Mouse (Mus musculus): ENCODE data around the gene Oat. TPM values are rescaled to one million over a fixed set of nuclear protein-coding genes. Genes with fewer than 3 reads are reported as not detected.
A peak's percentile ranks its signal among the peaks of the same experiment; 100 is the strongest.

The Oat gene
- 286 and 290 TPM in 2 replicates for polyA plus RNA-seq (2015; fragmentation: Nextera tagmentation; extraction: Ambion mirVana)

DNA sequence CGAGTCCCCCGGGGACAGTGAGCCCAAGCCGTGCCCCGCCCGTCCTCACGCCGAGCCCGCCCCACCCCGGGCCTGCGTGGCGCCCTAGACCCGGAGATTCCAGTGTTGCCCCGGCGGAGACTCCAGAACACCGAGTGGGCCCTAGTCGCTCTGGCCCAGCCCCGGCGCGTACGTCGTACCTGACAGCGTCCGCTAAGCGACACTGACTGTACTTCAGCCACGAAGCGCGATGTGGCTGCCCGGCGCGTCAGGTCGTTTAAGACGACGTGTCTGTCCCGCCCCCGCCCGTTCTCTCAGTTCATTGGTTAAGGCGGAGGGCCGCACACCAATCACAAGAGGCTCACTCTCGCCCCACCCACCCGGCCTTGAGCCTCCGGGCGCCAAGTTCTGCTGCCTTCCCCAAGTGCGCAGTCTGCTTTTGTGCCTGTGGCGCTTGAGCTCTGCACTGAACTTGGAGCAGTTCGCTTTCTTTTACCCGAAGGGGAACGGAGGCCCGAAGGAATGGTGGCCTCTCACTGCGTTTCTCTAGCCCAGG lies at the start of gene Oat:
Gene Oat, minus strand, starts transcription at position 283 of the 535 bp plus-strand sequence.
- peaks cover 29% of the 10 kb centered on the region for H3K4me1 ChIP-seq (replicated peaks; ENCODE audit: control insufficient read depth, insufficient read depth, low read length)
- no peaks in the 10 kb centered on the region for H3K27me3 ChIP-seq (ENCODE audit: control insufficient read depth, insufficient read depth, low read depth, low read length)
- H3K36me3 ChIP-seq (ENCODE audit: control insufficient read depth, insufficient read depth, low read length): no peaks in the 10 kb centered on the region
- H3K4me2 ChIP-seq (ENCODE audit: low read depth, low read length): peak within 1 kb of the TSS; percentile 70
- H3K27ac ChIP-seq (ENCODE audit: low read length): peak within 1 kb of the TSS; percentile 98
- H3K9me3 ChIP-seq (ENCODE audit: control insufficient read depth, low read length): no peaks in the 10 kb centered on the region
- 2% methylated on average over 48 of the region's 49 CpGs for WGBS
- peak; percentile 97 for ATAC-seq (ENCODE audit: low read depth)
- H3K4me3 ChIP-seq (ENCODE audit: low read length): peak within 1 kb of the TSS; percentile 71
- peak within 1 kb of the TSS; percentile 83 for H3K9ac ChIP-seq (ENCODE audit: low read length)

DNA sequence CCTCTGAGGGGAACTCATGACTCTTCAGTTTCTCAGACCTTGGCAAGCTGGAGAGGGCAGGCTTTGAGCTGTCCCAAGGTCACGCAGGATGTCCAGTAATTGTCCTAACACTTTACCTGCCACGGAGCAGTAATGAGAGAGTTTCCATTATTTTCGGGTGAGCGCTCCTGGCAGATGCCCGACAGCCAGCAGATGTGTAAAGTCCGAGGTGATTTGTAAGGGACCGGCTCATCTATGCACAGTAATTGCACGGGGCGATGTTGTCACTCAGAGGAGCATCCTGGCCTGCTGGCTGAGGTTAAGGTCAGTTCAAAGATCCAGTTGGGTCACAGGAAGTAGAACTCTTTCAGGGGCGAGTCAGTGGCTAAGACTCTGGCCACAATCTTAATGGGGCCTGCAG lies 48.0 kb upstream of the Oat start:
- Histone ChIP-seq H3K27ac (ENCODE audit: low read length) (no peak overlapping the region), H3K4me2 (ENCODE audit: low read depth, low read length) (no peak overlapping the region), H3K9ac (ENCODE audit: low read length) (no peak overlapping the region), H3K36me3 (ENCODE audit: control insufficient read depth, insufficient read depth, low read length) (no peaks in the 10 kb centered on the region), H3K27me3 (ENCODE audit: control insufficient read depth, insufficient read depth, low read depth, low read length) (no peaks in the 10 kb centered on the region), H3K9me3 (ENCODE audit: control insufficient read depth, low read length) (no peaks in the 10 kb centered on the region), H3K4me3 (ENCODE audit: low read length) (no peak overlapping the region), H3K4me1 (replicated peaks; ENCODE audit: control insufficient read depth, insufficient read depth, low read length) (no peaks in the 10 kb centered on the region)
- no peak for ATAC-seq (ENCODE audit: low read depth)
- WGBS: 77% methylated on average over 10 of the region's 10 CpGs

DNA sequence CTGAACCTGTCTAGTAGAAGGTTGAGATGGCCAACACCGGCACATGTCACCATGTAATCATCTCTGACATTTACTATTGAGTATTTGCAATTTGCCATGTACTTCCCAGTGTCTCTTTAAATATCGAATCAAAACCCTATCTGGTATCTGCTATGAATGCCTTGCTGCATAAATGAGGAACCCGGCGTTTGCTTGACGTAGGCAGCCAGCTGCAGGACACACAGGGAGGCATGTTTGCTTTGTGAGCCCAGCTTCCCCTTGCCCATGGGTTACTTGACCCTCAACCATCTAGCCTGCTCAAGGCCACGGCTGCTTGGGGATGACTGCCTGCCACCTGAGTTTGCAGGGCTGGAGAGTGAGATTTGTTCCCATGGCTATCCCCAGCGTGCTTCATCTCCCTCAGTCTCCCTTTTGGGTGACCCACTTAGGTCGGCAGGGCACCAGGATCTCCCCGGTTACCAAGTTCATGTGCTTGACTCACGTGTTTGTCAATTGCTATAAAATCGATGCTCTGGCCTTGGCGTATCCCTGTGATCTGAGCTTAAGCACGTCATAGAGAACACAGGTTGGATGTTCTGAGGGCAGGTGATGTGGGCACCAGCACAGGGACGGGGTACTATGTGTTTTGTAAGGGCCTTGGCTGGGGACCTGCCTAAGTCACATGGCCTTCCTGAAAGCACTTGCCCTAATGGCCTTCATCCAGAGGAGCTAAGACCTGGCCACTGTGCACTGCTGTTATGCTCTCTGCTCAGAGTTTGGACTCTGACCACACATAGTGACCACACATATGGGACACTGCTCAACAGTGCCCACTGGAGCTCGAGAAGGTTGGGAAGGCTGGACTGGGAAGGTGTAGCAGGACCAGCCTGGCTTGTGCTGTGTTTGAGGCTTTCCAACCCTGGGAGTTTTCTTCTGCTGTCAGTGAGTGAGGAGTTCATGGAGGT lies 44.0 kb upstream of the Oat start:
- Histone ChIP-seq H3K4me1 (replicated peaks; ENCODE audit: control insufficient read depth, insufficient read depth, low read length) (peaks cover 3% of the 10 kb centered on the region; the same call in 1 of the 2 replicates), H3K27me3 (ENCODE audit: control insufficient read depth, insufficient read depth, low read depth, low read length) (no peaks in the 10 kb centered on the region), H3K9me3 (ENCODE audit: control insufficient read depth, low read length) (no peaks in the 10 kb centered on the region), H3K4me3 (ENCODE audit: low read length) (no peak overlapping the region), H3K27ac (ENCODE audit: low read length) (no peak overlapping the region), H3K9ac (ENCODE audit: low read length) (no peak overlapping the region), H3K4me2 (ENCODE audit: low read depth, low read length) (no peak overlapping the region), H3K36me3 (ENCODE audit: control insufficient read depth, insufficient read depth, low read length) (no peaks in the 10 kb centered on the region)
- WGBS: 82% methylated on average over 15 of the region's 15 CpGs
- ATAC-seq (ENCODE audit: low read depth): no peak

DNA sequence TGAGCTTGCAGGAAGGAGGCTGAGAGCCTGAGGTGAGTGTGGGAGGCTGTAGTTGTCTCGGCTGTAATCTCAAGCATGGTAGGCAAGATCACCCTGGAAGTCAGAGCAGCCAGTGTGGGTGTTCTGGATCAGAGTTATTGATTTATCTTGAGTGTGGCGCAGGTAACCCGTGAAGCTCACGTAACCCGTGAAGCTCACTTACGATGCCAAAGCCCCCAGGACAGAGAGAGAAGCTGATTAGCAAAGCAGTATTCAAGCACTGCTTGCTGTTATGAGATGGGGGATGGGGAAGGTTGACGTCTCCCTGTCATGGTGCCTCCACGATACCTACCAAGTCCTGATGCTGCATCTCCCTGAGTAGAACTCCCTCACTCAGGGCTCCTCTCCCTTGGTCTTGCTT lies 43.4 kb upstream of the Oat start:
- no peak overlapping the region for H3K27ac ChIP-seq (ENCODE audit: low read length)
- no peak overlapping the region for H3K4me3 ChIP-seq (ENCODE audit: low read length)
- no peaks in the 10 kb centered on the region for H3K9me3 ChIP-seq (ENCODE audit: control insufficient read depth, low read length)
- H3K4me1 ChIP-seq (replicated peaks; ENCODE audit: control insufficient read depth, insufficient read depth, low read length): peaks cover 4% of the 10 kb centered on the region; the same call in 1 of the 2 replicates
- no peak overlapping the region for H3K4me2 ChIP-seq (ENCODE audit: low read depth, low read length)
- H3K9ac ChIP-seq (ENCODE audit: low read length): no peak overlapping the region
- no peaks in the 10 kb centered on the region for H3K27me3 ChIP-seq (ENCODE audit: control insufficient read depth, insufficient read depth, low read depth, low read length)
- WGBS: 91% methylated on average over 8 of the region's 8 CpGs
- no peak for ATAC-seq (ENCODE audit: low read depth)
- H3K36me3 ChIP-seq (ENCODE audit: control insufficient read depth, insufficient read depth, low read length): no peaks in the 10 kb centered on the region

DNA sequence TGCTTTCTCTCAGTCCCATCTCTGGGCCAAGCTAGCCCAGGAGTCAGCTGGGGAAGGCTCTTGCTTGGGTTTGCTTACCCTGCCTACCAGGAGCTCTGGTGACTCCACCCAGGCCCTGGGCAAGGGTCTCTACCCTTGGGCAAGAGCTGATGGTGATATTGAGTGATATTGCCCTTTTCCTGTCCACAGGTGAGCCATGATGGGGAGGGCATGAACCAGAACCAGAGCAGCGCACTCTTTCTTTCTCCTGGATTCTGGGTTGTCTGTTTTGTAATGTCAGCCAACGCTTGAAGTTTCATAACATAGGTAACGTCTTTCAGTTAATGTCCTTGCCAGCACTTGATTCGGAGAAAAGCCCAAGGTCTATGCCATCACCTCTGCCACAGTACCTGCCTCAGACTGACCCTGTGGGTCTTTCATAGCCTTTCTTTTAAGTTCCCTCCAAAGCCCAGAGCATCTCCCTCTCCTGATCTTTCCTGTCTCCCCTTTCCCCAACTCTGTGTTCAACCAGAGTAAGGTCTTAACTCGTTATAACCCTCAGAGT lies 40.9 kb upstream of the Oat start:
- Histone ChIP-seq H3K36me3 (ENCODE audit: control insufficient read depth, insufficient read depth, low read length) (no peaks in the 10 kb centered on the region), H3K9me3 (ENCODE audit: control insufficient read depth, low read length) (no peaks in the 10 kb centered on the region), H3K27me3 (ENCODE audit: control insufficient read depth, insufficient read depth, low read depth, low read length) (no peaks in the 10 kb centered on the region), H3K27ac (ENCODE audit: low read length) (no peak overlapping the region), H3K4me2 (ENCODE audit: low read depth, low read length) (no peak overlapping the region), H3K9ac (ENCODE audit: low read length) (no peak overlapping the region), H3K4me1 (replicated peaks; ENCODE audit: control insufficient read depth, insufficient read depth, low read length) (peaks cover 4% of the 10 kb centered on the region; the same call in 1 of the 2 replicates), H3K4me3 (ENCODE audit: low read length) (no peak overlapping the region)
- no peak for ATAC-seq (ENCODE audit: low read depth)
- WGBS: 84% methylated on average over 5 of the region's 5 CpGs

DNA sequence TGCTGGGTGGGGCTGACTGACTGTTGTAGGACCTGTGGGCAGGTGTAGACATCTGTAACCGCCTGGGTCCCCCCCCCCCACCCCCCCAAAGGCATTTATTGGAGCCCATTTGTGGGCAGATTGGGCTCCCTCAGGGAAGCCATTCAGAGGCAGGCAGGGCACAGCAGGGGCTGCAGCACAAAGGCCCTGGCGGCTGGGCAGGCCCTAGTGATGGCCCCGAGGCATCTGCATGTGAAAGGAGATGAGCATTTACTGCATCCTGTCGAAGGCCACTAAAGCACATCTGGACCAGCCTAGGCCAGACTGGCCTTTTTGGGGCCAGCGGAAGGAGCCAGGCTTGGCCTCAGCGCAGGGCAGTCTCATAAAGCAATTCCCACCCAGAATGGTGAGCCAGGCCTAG lies 40.2 kb upstream of the Oat start:
- Histone ChIP-seq H3K27me3 (ENCODE audit: control insufficient read depth, insufficient read depth, low read depth, low read length) (no peaks in the 10 kb centered on the region), H3K4me1 (replicated peaks; ENCODE audit: control insufficient read depth, insufficient read depth, low read length) (peaks cover 4% of the 10 kb centered on the region; the same call in 1 of the 2 replicates), H3K27ac (ENCODE audit: low read length) (no peak overlapping the region), H3K36me3 (ENCODE audit: control insufficient read depth, insufficient read depth, low read length) (no peaks in the 10 kb centered on the region), H3K4me2 (ENCODE audit: low read depth, low read length) (no peak overlapping the region), H3K4me3 (ENCODE audit: low read length) (no peak overlapping the region), H3K9ac (ENCODE audit: low read length) (no peak overlapping the region), H3K9me3 (ENCODE audit: control insufficient read depth, low read length) (no peaks in the 10 kb centered on the region)
- 67% methylated on average over 6 of the region's 6 CpGs for WGBS
- ATAC-seq (ENCODE audit: low read depth): no peak

DNA sequence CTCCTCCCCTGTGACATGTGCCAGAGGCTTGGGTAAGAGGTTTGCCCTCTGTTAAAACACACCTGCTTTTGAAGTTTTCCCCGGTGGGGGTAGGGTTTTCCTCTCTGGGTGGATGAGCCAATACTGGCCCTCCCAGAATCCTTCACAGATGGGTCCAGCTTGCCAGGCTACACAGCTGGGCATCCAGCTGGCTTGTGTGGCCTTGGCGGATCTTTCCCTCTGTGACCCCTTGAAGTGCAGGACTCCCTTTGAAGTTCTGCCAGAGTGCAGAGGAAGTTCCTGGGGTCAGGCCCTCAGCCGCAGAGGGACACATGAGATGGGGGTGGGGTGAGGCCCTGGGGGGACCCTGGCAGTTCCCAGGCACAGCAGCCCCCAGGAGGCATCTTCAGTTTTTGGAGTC lies 39.1 kb upstream of the Oat start:
- Histone ChIP-seq H3K9me3 (ENCODE audit: control insufficient read depth, low read length) (no peaks in the 10 kb centered on the region), H3K4me2 (ENCODE audit: low read depth, low read length) (no peak overlapping the region), H3K36me3 (ENCODE audit: control insufficient read depth, insufficient read depth, low read length) (no peaks in the 10 kb centered on the region), H3K27me3 (ENCODE audit: control insufficient read depth, insufficient read depth, low read depth, low read length) (no peaks in the 10 kb centered on the region), H3K9ac (ENCODE audit: low read length) (no peak overlapping the region), H3K4me1 (replicated peaks; ENCODE audit: control insufficient read depth, insufficient read depth, low read length) (peaks cover 4% of the 10 kb centered on the region; the same call in 1 of the 2 replicates), H3K27ac (ENCODE audit: low read length) (no peak overlapping the region), H3K4me3 (ENCODE audit: low read length) (no peak overlapping the region)
- WGBS: 7% methylated on average over 3 of the region's 3 CpGs
- ATAC-seq (ENCODE audit: low read depth): no peak

DNA sequence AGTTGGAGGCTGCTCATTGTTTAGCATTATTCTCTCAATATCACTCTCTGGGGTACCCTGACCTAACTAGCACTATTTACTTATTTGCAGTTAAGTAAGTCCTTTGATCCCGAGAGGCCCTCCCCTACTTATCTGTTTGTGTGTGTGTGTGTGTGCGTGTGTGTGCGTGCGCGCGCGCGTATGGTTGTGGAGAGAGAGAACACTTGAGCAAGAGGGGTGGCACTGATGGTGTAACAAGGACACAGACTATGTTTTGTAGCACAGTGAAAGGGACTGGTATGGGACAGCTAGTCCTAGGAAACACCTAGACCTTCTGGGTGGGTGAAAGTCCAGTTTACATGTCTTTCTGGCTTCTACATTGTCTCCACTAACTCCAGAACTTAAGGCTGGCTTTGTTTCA lies 35.3 kb upstream of the Oat start:
- WGBS: 92% methylated on average over 8 of the region's 8 CpGs
- no peak for ATAC-seq (ENCODE audit: low read depth)
- Histone ChIP-seq H3K9me3 (ENCODE audit: control insufficient read depth, low read length) (no peaks in the 10 kb centered on the region), H3K4me3 (ENCODE audit: low read length) (no peak overlapping the region), H3K27me3 (ENCODE audit: control insufficient read depth, insufficient read depth, low read depth, low read length) (no peaks in the 10 kb centered on the region), H3K4me1 (replicated peaks; ENCODE audit: control insufficient read depth, insufficient read depth, low read length) (peaks cover 4% of the 10 kb centered on the region; the same call in 1 of the 2 replicates), H3K9ac (ENCODE audit: low read length) (no peak overlapping the region), H3K27ac (ENCODE audit: low read length) (no peak overlapping the region), H3K36me3 (ENCODE audit: control insufficient read depth, insufficient read depth, low read length) (no peaks in the 10 kb centered on the region), H3K4me2 (ENCODE audit: low read depth, low read length) (no peak overlapping the region)

Measured in lung, embryonic 16.5 days (tissue).